Mouse (Mus musculus) limb, embryonic 15.5 days (tissue): Measurements from ENCODE around the gene Platr25. TPM values are rescaled to one million over a fixed set of nuclear protein-coding genes. Genes with fewer than 3 reads are reported as not detected.
"Not testable (repeated sequence)": the region's sequence is repeated elsewhere in the genome, so short reads cannot be mapped to it uniquely, and the experiment has no call there.

Source experiments
- ATAC-seq: fragments of 200-750 bp; cut with Nextera tagmentation; 2 replicates; pipeline ENCODE4 v1.8.0; 2017; ENCODE audit warnings: low read depth, moderate TSS enrichment; ENCODE audit not compliant: insufficient number of reproducible peaks, low FRiP score, low TSS enrichment
- H3K27ac ChIP-seq: fragments of 300-500 bp; sonication (generic); 2 replicates; pipeline ENCODE4 v1.5.1; 2015; ENCODE audit warnings: moderate library complexity, mild to moderate bottlenecking, inconsistent platforms
- H3K27me3 ChIP-seq: fragments of 300-500 bp; sonication (generic); 2 replicates; pipeline ENCODE4 v1.6.1; 2015; ENCODE audit warnings: inconsistent platforms
- H3K36me3 ChIP-seq: fragments of 300-500 bp; sonication (generic); 2 replicates; pipeline ENCODE4 v1.6.1; 2015; ENCODE audit warnings: inconsistent platforms
- H3K4me1 ChIP-seq: fragments of 300-500 bp; sonication (generic); 2 replicates; pipeline ENCODE4 v1.6.1; 2015; ENCODE audit warnings: inconsistent platforms
- H3K4me2 ChIP-seq: fragments of 300-500 bp; sonication (generic); 2 replicates; pipeline ENCODE4 v1.6.1; 2015; ENCODE audit warnings: mild to moderate bottlenecking, inconsistent platforms
- H3K4me3 ChIP-seq: fragments of 300-500 bp; sonication (generic); 2 replicates; pipeline ENCODE4 v1.5.1; 2015; ENCODE audit warnings: mild to moderate bottlenecking, inconsistent platforms
- H3K9ac ChIP-seq: fragments of 300-500 bp; sonication (generic); 2 replicates; pipeline ENCODE4 v1.6.1; 2015; ENCODE audit warnings: inconsistent platforms
- H3K9me3 ChIP-seq: fragments of 300-500 bp; sonication (generic); 2 replicates; pipeline ENCODE4 v1.6.1; 2016; ENCODE audit warnings: inconsistent platforms
- WGBS: fragments of 180-500 bp; shearing (Covaris S2); methylation state at CpG from one replicate; pipeline ENCODE4 v1.1.7; 2015; 5-methylcytosine and 5-hydroxymethylcytosine counted together
- polyA plus RNA-seq: library from polyadenylated mRNA; unstranded; fragments of >200 nt; fragmentation: Nextera tagmentation; extraction: Ambion mirVana; gene quantifications from 2 replicates; pipeline ENCODE4 v1.2.1, GENCODE M21; 2015

Platr25 gene
- polyA plus RNA-seq = 26.6 and 30.3 TPM in 2 replicates

GRCm38 (mm10) chr13:62760432-62761415, at the start of gene Platr25:
Platr25 (minus strand) TSS chr13:62760709.
- Histone ChIP-seq H3K9ac (peak within 1 kb of the TSS; percentile 35), H3K27ac (peak within 1 kb of the TSS; percentile 63; the same call in 1 of the 2 replicates), H3K4me3 (peak within 1 kb of the TSS; percentile 50), H3K4me2 (peak within 1 kb of the TSS; percentile 52)
- not testable (repeated sequence) for H3K4me1 ChIP-seq, H3K27me3 ChIP-seq, H3K36me3 ChIP-seq, H3K9me3 ChIP-seq
- WGBS = 10% methylated on average over 20 of the region's 20 CpGs
- ATAC-seq = peak; percentile 72; the same call in 1 of the 2 replicates

- not testable (repeated sequence) for H3K4me3 ChIP-seq, H3K27ac ChIP-seq, ATAC-seq, H3K4me1 ChIP-seq, H3K27me3 ChIP-seq, H3K4me2 ChIP-seq, H3K9me3 ChIP-seq, H3K9ac ChIP-seq, H3K36me3 ChIP-seq
- WGBS = 84% methylated on average over 6 of the region's 6 CpGs
These were observed 47.5 kb upstream of the Platr25 start for GRCm38 (mm10) chr13:62807981-62808380.

DNA sequence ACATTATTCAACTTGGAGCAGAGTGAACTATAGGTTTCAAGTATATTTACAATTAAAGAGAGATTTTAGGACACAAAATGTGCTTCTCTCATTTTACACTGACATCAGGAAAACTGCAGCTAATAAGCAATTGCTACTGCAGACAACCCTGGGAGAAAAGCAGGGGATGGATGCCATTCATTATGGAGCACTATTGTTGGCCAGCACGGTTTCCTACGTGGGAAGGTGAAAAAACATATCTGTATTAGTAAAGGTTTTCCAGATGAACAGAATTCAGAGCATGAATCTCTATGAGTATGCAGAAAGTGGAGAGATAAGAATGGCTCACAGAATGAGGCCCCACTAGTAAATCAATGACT, 25.6 kb upstream of the Platr25 start:
- WGBS = 56% methylated on average over 2 of the region's 2 CpGs
- not testable (repeated sequence) for H3K9me3 ChIP-seq, ATAC-seq, H3K27ac ChIP-seq, H3K4me1 ChIP-seq, H3K27me3 ChIP-seq, H3K9ac ChIP-seq
- Histone ChIP-seq H3K4me3 (peak overlapping the region; percentile 52), H3K4me2 (peak overlapping the region; percentile 64), H3K36me3 (peaks cover 10% of the 10 kb centered on the region)

DNA sequence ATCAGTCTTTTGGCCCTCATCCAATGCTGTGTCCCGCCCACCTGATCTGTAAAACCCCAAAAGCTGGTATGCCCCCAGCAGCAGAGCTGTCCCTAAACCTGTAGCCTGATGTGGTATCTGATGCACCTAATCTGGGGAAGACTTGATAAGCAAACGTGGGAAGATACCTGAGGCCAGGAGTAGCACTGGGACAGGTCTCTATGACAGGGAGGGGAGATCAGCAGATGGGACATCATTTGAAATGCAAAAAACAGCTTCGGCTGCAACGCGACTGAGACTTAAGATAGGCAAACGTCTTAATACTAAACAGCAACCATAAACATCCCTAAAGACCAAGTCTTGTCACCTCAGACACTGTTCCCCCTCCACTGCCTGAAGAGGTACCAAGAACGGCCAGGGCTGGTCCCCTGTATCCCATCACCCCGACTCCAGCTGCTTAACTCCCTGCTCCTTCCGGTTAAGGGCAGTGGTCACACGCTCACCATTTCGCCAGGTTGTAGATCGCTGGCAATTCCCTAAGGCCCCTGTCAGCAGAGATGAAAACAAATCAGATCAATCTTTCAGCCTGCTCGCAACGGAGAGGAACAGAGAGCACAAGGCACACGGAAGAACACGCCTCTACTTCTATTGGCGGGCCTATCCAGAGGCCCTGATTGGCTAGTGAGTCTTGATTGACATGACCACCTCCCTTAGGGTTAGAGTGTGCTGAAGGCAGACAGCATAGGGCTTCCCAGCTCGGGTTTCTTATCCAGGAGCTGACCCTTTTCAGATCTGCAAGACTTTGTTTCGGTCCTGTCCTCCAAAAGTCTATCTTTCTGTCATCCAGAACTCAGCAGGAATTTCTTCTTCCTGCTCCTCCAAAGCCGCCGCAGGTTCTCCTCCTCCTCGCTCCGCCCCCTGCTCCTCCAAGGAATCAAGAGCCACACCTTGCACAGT, 25.0 kb upstream of the Platr25 start, which contains the start of gene Gm5141:
Gm5141 (minus strand) TSS at position 610 of the 936 bp plus-strand sequence.
- not testable (repeated sequence) for H3K27me3 ChIP-seq, H3K9me3 ChIP-seq, H3K27ac ChIP-seq, H3K4me1 ChIP-seq
- 4% methylated on average over 23 of the region's 23 CpGs for WGBS
- Histone ChIP-seq H3K4me3 (peak within 1 kb of the TSS; percentile 52), H3K36me3 (peaks cover 10% of the 10 kb centered on the region), H3K9ac (peak within 1 kb of the TSS; percentile 35), H3K4me2 (peak within 1 kb of the TSS; percentile 64)
- ATAC-seq = peak; percentile 82; the same call in 1 of the 2 replicates

DNA sequence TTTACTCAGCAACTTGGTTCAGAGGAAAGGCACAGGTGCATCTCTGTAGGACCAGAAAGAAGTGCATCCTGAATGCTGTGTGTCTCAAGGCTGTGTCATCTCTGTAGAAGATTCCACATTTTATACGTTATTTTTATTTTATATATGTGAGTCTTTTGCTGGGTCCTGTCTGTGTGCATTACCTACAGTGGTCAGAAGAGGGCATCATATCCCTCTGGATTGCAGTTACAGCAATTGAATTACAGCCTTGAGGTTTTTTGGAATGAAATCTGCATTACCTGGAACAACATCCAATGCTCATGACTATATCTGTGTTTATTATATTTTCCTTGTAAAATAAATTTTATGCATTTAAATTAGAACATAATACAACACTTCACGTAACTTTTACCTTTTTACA, 3.3 kb upstream of the Platr25 start:
- H3K9ac ChIP-seq, ATAC-seq, H3K4me1 ChIP-seq, H3K4me3 ChIP-seq, H3K27me3 ChIP-seq, H3K27ac ChIP-seq, H3K4me2 ChIP-seq, H3K9me3 ChIP-seq, H3K36me3 ChIP-seq: not testable (repeated sequence)
- WGBS = 59% methylated on average over 2 of the region's 2 CpGs

- Histone ChIP-seq H3K27ac (no peak overlapping the region), H3K36me3 (peaks cover 6% of the 10 kb centered on the region; the same call in 1 of the 2 replicates), H3K4me1 (no peaks in the 10 kb centered on the region), H3K27me3 (no peaks in the 10 kb centered on the region), H3K4me3 (no peak overlapping the region), H3K9ac (no peak overlapping the region), H3K9me3 (no peaks in the 10 kb centered on the region), H3K4me2 (no peak overlapping the region)
- ATAC-seq = no peak
- WGBS = 84% methylated on average over 2 of the region's 2 CpGs
These were observed 27.2 kb downstream of the Platr25 start for GRCm38 (mm10) chr13:62733322-62733721.

DNA sequence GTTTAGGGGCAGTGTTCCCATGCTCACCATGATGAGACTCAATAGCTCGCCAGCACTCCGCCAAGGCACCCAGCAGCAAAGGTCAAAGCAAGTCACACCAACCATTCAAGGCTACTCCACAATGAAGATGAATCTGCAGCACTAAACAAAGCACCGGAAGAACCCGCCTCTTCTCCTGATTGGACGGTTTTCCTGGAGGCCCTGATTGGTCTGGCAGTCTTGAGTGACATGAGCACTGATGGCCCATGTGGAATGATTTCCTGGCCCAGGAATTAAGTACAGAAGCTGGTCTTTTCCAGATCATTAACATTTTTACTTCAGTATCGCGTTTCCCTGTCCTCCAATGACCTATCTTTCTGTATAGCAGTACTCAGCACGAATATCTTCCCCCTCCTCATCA, 47.9 kb downstream of the Platr25 start:
- not testable (repeated sequence) for H3K4me1 ChIP-seq, H3K36me3 ChIP-seq, H3K9me3 ChIP-seq, H3K4me3 ChIP-seq, ATAC-seq, H3K27ac ChIP-seq, H3K4me2 ChIP-seq, H3K9ac ChIP-seq, H3K27me3 ChIP-seq
- 90% methylated on average over 8 of the region's 8 CpGs for WGBS

GRCm38 (mm10) chr13:62685287-62685648, 75.2 kb downstream of the Platr25 start:
- 26% methylated on average over 4 of the region's 4 CpGs for WGBS
- H3K27me3 ChIP-seq, H3K27ac ChIP-seq, H3K4me1 ChIP-seq, H3K36me3 ChIP-seq, ATAC-seq, H3K9me3 ChIP-seq: not testable (repeated sequence)
- Histone ChIP-seq H3K9ac (0 out of 2 replicates have a peak overlapping the region, but pooled peaks have one; percentile 31), H3K4me3 (peak overlapping the region; percentile 49), H3K4me2 (peak overlapping the region; percentile 33)

DNA sequence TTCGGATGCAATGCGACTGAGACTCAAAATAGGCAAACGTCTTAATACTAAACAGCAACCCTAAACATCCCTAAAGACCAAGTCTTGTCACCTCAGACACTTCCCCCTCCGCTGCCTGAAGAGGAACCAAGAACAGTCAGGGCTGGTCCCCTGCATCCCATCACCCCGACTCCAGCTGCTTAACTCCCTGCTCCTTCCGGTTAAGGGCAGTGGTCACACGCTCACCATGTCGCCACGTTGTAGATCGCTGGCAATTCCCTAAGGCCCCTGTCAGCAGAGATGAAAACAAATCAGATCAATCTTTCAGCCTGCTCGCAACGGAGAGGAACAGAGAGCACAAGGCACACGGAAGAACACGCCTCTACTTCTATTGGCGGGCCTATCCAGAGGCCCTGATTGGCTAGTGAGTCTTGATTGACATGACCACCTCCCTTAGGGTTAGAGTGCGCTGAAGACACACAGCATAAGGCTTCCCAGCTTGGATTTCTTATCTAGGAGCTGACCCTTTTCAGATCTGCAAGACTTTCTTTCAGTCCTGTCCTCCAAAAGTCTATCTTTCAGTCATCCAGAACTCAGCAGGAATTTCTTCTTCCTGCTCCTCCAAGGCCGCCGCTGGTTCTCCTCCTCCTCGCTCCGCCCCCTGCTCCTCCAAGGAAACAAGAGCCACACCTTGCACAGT, 75.8 kb downstream of the Platr25 start:
- H3K27ac ChIP-seq, H3K9me3 ChIP-seq, H3K4me1 ChIP-seq, H3K27me3 ChIP-seq, H3K36me3 ChIP-seq: not testable (repeated sequence)
- Histone ChIP-seq H3K9ac (peak overlapping the region; percentile 48), H3K4me3 (peak overlapping the region; percentile 49), H3K4me2 (peak overlapping the region; percentile 44)
- WGBS = 1% methylated on average over 20 of the region's 20 CpGs
- ATAC-seq = peak; percentile 88; the same call in 1 of the 2 replicates

DNA sequence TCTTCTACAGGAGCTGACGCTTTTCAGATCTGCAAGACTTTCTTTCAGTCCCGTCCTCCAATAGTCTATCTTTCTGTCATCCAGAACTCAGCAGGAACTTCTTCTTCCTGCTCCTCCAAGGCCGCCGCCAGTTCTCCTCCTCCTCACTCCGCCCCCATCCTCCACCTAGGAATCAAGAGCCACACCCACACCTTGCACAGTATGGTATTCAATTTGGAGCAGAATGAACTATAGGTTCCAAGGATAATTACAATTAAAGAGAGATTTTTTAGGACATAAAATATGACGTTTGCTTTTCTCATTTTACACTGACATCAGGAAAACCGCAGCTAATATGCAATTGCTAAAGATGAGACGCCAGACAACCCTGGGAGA, 107.2 kb downstream of the Platr25 start:
- ATAC-seq = no peak
- 26% methylated on average over 8 of the region's 8 CpGs for WGBS
- no peak overlapping the region for H3K27ac ChIP-seq

DNA sequence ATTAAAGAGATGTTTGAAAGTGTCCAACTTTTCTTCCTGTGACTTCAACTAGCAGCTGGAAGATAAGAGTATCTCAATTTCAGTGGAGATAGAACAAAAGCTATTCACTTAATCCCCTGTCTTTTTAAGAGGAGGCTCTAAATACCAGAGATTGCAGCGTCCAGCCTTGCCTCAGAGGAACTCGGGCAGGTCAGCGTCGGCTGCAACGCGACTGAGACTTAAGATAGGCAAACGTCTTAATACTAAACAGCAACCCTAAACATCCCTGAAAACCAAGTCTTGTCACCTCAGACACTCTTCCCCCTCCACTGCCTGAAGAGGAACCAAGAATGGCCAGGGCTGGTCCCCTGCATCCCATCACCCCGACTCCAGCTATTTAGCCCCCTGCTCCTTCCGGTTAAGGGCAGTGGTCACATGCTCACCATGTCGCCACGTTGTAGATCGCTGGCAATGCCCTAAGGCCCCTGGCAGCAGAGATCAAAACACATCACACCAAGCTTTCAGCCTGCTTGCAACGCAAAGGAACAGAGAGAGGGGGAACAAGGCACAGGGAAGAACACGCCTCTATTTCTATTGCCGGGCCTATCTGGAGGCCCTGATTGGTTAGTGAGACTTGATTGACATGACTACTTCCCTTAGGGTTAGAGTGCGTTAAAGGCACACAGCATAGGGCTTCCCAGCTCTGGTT, 107.7 kb downstream of the Platr25 start:
- H3K4me3 ChIP-seq = peak overlapping the region; percentile 60
- H3K9me3 ChIP-seq, H3K4me1 ChIP-seq, H3K36me3 ChIP-seq, H3K27me3 ChIP-seq, H3K27ac ChIP-seq: not testable (repeated sequence)
- H3K9ac ChIP-seq = peak overlapping the region; percentile 42; the same call in 1 of the 2 replicates
- peak; percentile 81; the same call in 1 of the 2 replicates for ATAC-seq
- WGBS = 1% methylated on average over 16 of the region's 16 CpGs
- peak overlapping the region; percentile 50 for H3K4me2 ChIP-seq

More for the DNA sequence above, 107.2 kb downstream of the Platr25 start:
- no peaks in the 10 kb centered on the region for H3K36me3 ChIP-seq
- H3K4me2 ChIP-seq = peak overlapping the region; percentile 50
- no peaks in the 10 kb centered on the region for H3K4me1 ChIP-seq
- H3K4me3 ChIP-seq = peak overlapping the region; percentile 60
- 0 out of 2 replicates have a peak overlapping the region, but pooled peaks have one; percentile 42 for H3K9ac ChIP-seq
- H3K9me3 ChIP-seq = no peaks in the 10 kb centered on the region; the same call in 1 of the 2 replicates
- H3K27me3 ChIP-seq = no peaks in the 10 kb centered on the region
